Mouse (Mus musculus) G1E (cell line): ENCODE measurements around the gene Sarm1. TPM values are rescaled to one million over a fixed set of nuclear protein-coding genes. Genes with fewer than 3 reads are reported as not detected.
"Not testable (repeated sequence)": the region's sequence is repeated elsewhere in the genome, so short reads cannot be mapped to it uniquely, and the experiment has no call there.

Experiments used
- ATAC-seq: 2 replicates; pipeline ENCODE4 v1.8.0; 2016; ENCODE audit warnings: mild to moderate bottlenecking; ENCODE audit not compliant: insufficient number of reproducible peaks, poor library complexity, low FRiP score, severe bottlenecking; ENCODE audit errors: extremely low read depth
- DNase-seq: peaks from one replicate; pipeline ENCODE4 v3.0.0; 2012; ENCODE audit warnings: low spot score
- H3K27me3 ChIP-seq: 2 replicates; pipeline ENCODE4 v1.6.1; 2012; ENCODE audit warnings: mild to moderate bottlenecking, low read length, inconsistent platforms; ENCODE audit not compliant: insufficient read depth
- H3K36me3 ChIP-seq: replicated peaks from 2 replicates; pipeline ENCODE3; 2012; ENCODE audit warnings: mild to moderate bottlenecking, inconsistent platforms
- H3K4me1 ChIP-seq: 2 replicates; pipeline ENCODE4 v1.6.1; 2012; ENCODE audit warnings: low read depth, low read length, inconsistent platforms, mixed read lengths; ENCODE audit not compliant: insufficient read depth
- H3K4me3 ChIP-seq: 2 replicates; pipeline ENCODE4 v1.5.1; 2012; ENCODE audit warnings: low read depth, mild to moderate bottlenecking, inconsistent platforms, low read length, moderate library complexity, mixed read lengths
- H3K9me3 ChIP-seq: replicated peaks from 2 replicates; pipeline ENCODE4 v1.6.1; 2012; ENCODE audit warnings: inconsistent platforms
- CTCF ChIP-seq: IDR thresholded peaks from 2 replicates; pipeline ENCODE4 v1.5.1; 2012; ENCODE audit warnings: low read depth, low read length, inconsistent platforms, mixed read lengths
- GATA1 ChIP-seq: IDR thresholded peaks from 2 replicates; pipeline ENCODE4 v1.6.1; 2012; ENCODE audit warnings: borderline replicate concordance, low read length, inconsistent platforms, mixed read lengths
- GATA2 ChIP-seq: IDR thresholded peaks from 2 replicates; pipeline ENCODE4 v1.6.1; 2012; ENCODE audit warnings: low read depth, low read length, inconsistent platforms, borderline replicate concordance
- POLR2AphosphoS5 ChIP-seq: IDR thresholded peaks from 2 replicates; pipeline ENCODE4 v1.6.1; 2012; ENCODE audit warnings: low read depth, low read length, inconsistent platforms; ENCODE audit not compliant: insufficient replicate concordance
- TAL1 ChIP-seq: conservative IDR thresholded peaks from 2 replicates; pipeline ENCODE4 v1.6.1; 2012; ENCODE audit warnings: low read depth, low read length, inconsistent platforms, mixed read lengths
- polyA plus RNA-seq: library from polyadenylated mRNA; stranded (reverse); fragments of >175 nt; gene quantifications from 2 replicates; pipeline ENCODE4 v1.2.3, GENCODE M21; 2012
- total RNA-seq, 2 experiments: library from RNA; stranded (forward) in 1 of 2; stranded (reverse) in 1 of 2; fragments of 200-1000 nt in 1 of 2; fragments of >200 nt in 1 of 2; fragmentation: Nextera tagmentation in 1 of 2; gene quantifications; 2 replicates each; pipeline ENCODE4 v1.2.3; 2014 to 2017

Gene Sarm1
- total and polyA plus RNA-seq, 3 experiments, result 0.22 TPM; not detected in 2

GRCm38 (mm10) chr11:78535376-78536079, 38.0 kb upstream of the Sarm1 start:
- Histone ChIP-seq H3K4me3 (peak overlapping the region; percentile 94), H3K9me3 (no peaks in the 10 kb centered on the region), H3K36me3 (peaks cover 35% of the 10 kb centered on the region), H3K4me1 (peaks cover 51% of the 10 kb centered on the region), H3K27me3 (no peaks in the 10 kb centered on the region)
- no peak for TF ChIP-seq GATA1
- TF ChIP-seq TAL1, result no peak
- TF ChIP-seq CTCF, result no peak
- no peak for TF ChIP-seq GATA2
- TF ChIP-seq POLR2AphosphoS5, result no peak
- peak; percentile 30 for DNase-seq
- ATAC-seq, result no peak

GRCm38 (mm10) chr11:78534516-78534915, 37.0 kb upstream of the Sarm1 start:
- no peaks in the 10 kb centered on the region for H3K27me3 ChIP-seq
- no peak overlapping the region for H3K4me3 ChIP-seq
- no peak for ATAC-seq
- no peaks in the 10 kb centered on the region for H3K9me3 ChIP-seq
- peaks cover 35% of the 10 kb centered on the region for H3K36me3 ChIP-seq
- DNase-seq, result no peak
- TF ChIP-seq GATA1 (no peak), CTCF (no peak), POLR2AphosphoS5 (no peak), TAL1 (no peak), GATA2 (no peak)
- peaks cover 43% of the 10 kb centered on the region for H3K4me1 ChIP-seq

- ATAC-seq, DNase-seq, H3K27me3 ChIP-seq, H3K9me3 ChIP-seq, H3K4me3 ChIP-seq: not testable (repeated sequence)
- Histone ChIP-seq H3K36me3 (peaks cover 52% of the 10 kb centered on the region), H3K4me1 (peaks cover 20% of the 10 kb centered on the region)
Observed at GRCm38 (mm10) chr11:78531515-78531914, 34.0 kb upstream of the Sarm1 start.

- TF ChIP-seq GATA2 (no peak), TAL1 (no peak), CTCF (no peak), GATA1 (no peak), POLR2AphosphoS5 (no peak)
- no peak for ATAC-seq
Observed at GRCm38 (mm10) chr11:78531046-78531445, 33.5 kb upstream of the Sarm1 start.

DNA sequence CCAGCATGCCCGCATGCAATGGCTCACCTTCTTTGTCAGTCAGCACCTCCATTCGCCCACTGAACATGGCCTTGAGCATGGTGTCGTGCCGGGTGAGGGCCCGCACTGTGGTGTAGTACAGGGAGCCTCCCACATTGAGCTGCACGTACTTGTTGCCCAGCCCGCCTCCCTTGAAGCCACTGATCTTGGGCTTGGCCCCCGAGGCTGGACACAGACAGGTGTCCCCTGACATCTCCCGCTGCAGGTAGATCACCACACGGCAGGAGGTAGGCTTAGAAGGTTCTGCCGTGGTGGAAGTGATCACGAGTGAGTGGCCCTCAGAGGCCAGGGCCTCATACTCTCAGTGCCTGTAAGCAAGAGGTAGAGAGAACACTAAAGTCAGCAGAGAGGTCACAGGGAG, 32.4 kb upstream of the Sarm1 start:
- Histone ChIP-seq H3K4me1 (peaks cover 10% of the 10 kb centered on the region), H3K36me3 (peaks cover 67% of the 10 kb centered on the region), H3K9me3 (no peaks in the 10 kb centered on the region), H3K27me3 (no peaks in the 10 kb centered on the region), H3K4me3 (no peak overlapping the region)
- no peak for ATAC-seq
- TF ChIP-seq CTCF (no peak), GATA2 (no peak), GATA1 (no peak), POLR2AphosphoS5 (no peak), TAL1 (no peak)
- no peak for DNase-seq

More at GRCm38 (mm10) chr11:78531046-78531445, 33.5 kb upstream of the Sarm1 start:
- Histone ChIP-seq H3K4me3 (no peak overlapping the region), H3K27me3 (no peaks in the 10 kb centered on the region), H3K4me1 (peaks cover 20% of the 10 kb centered on the region), H3K36me3 (peaks cover 56% of the 10 kb centered on the region), H3K9me3 (no peaks in the 10 kb centered on the region)
- DNase-seq, result no peak

DNA sequence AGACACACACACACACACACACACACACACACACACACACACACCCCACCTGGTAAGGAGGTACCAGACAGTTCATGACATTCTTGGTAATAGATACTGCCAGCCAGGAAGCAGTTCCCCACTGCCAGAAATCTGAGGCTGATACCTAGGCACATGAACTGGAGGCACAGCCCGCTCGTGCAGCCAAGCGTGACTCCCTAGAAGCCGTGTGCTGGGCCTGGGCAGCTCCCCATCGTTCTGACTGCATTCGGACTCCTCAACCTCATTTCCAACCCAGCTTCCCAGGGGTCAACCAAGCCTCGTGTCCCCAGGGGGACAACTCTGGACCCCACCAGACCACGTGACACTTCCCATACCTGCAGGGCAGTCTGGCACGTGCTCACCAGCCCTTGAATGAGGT, 31.2 kb upstream of the Sarm1 start:
- no peaks in the 10 kb centered on the region for H3K27me3 ChIP-seq
- H3K9me3 ChIP-seq, result no peaks in the 10 kb centered on the region
- ATAC-seq, result no peak
- no peak overlapping the region for H3K4me3 ChIP-seq
- peaks cover 80% of the 10 kb centered on the region for H3K36me3 ChIP-seq
- TF ChIP-seq GATA2 (no peak), POLR2AphosphoS5 (no peak)
- 0 out of 2 replicates have a peak, but pooled peaks cover 3% of the 10 kb centered on the region for H3K4me1 ChIP-seq
- DNase-seq, result no peak

DNA sequence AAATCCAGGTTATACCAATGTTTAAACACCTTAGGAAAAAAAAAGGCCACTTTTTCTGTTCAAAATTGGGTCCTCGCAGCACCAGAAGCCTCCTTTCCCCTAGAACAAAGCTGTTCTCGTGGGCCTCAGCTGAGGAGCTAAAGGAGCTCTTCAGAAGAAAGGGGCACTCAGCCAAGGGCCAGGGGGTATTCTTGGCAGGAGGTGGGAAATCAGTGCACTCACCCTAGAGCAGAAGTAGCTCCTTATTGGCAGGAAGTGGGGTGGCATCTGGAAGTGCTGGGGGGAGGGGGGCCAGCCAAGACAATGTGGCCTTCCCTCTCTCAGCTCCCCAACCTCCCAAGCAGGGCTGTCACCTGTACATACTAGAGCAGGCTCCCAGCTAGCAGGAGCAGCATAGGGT, 27.3 kb upstream of the Sarm1 start:
- Histone ChIP-seq H3K9me3 (no peaks in the 10 kb centered on the region), H3K27me3 (no peaks in the 10 kb centered on the region), H3K36me3 (peaks cover 100% of the 10 kb centered on the region), H3K4me3 (no peak overlapping the region), H3K4me1 (peaks cover 5% of the 10 kb centered on the region; the same call in 1 of the 2 replicates)
- TF ChIP-seq GATA2 (no peak), GATA1 (no peak), POLR2AphosphoS5 (no peak)
- ATAC-seq (no peak), DNase-seq (no peak)
